Mouse (Mus musculus) neural tube, embryonic 14.5 days (tissue): ENCODE measurements around the gene Kpna2. TPM values are rescaled to one million over a fixed set of nuclear protein-coding genes. Genes with fewer than 3 reads are reported as not detected.
A peak's percentile ranks its signal among the peaks of the same experiment; 100 is the strongest.

ENCODE experiments used
- ATAC-seq: fragments of 200-750 bp; cut with Nextera tagmentation; 2 replicates; pipeline ENCODE4 v1.8.0; 2017; ENCODE audit warnings: low read depth, mild to moderate bottlenecking, moderate TSS enrichment, moderate library complexity
- H3K27ac ChIP-seq: fragments of 300-500 bp; sonication (generic); 2 replicates; pipeline ENCODE4 v1.5.1; 2014; ENCODE audit warnings: low read depth, mild to moderate bottlenecking, control low read depth, low read length, moderate library complexity, mixed read lengths
- H3K27me3 ChIP-seq: fragments of 300-500 bp; sonication (generic); 2 replicates; pipeline ENCODE4 v1.6.1; 2014; ENCODE audit warnings: low read length; ENCODE audit not compliant: control insufficient read depth, insufficient read depth
- H3K36me3 ChIP-seq: fragments of 300-500 bp; sonication (generic); 2 replicates; pipeline ENCODE4 v1.6.1; 2014; ENCODE audit warnings: low read length, mixed read lengths; ENCODE audit not compliant: control insufficient read depth, insufficient read depth
- H3K4me1 ChIP-seq: fragments of 300-500 bp; sonication (generic); 2 replicates; pipeline ENCODE4 v1.6.1; 2014; ENCODE audit warnings: low read length; ENCODE audit not compliant: control insufficient read depth, insufficient read depth
- H3K4me2 ChIP-seq: fragments of 300-500 bp; sonication (generic); 2 replicates; pipeline ENCODE4 v1.6.1; 2014; ENCODE audit warnings: mild to moderate bottlenecking, low read depth, low read length, control low read depth
- H3K4me3 ChIP-seq: fragments of 300-500 bp; sonication (generic); 2 replicates; pipeline ENCODE4 v1.5.1; 2014; ENCODE audit warnings: low read depth, low read length, control low read depth, mixed read lengths
- H3K9ac ChIP-seq: fragments of 300-500 bp; sonication (generic); replicated peaks from 2 replicates; pipeline ENCODE4 v1.6.1; 2014; ENCODE audit warnings: low read depth, mild to moderate bottlenecking, control low read depth, low read length, mixed read lengths
- H3K9me3 ChIP-seq: fragments of 300-500 bp; sonication (generic); 2 replicates; pipeline ENCODE4 v1.6.1; 2016; ENCODE audit warnings: low read length; ENCODE audit not compliant: control insufficient read depth
- WGBS: fragments of 180-500 bp; shearing (Covaris S2); extraction: QIAGEN DNeasy Blood & Tissue Kit; methylation state at CpG from one replicate; pipeline ENCODE4 v1.1.7; 2014; 5-methylcytosine and 5-hydroxymethylcytosine counted together
- polyA plus RNA-seq: library from polyadenylated mRNA; unstranded; fragments of >200 nt; fragmentation: Nextera tagmentation; extraction: Ambion mirVana; gene quantifications from 2 replicates; pipeline ENCODE4 v1.2.1, GENCODE M21; 2014

The Kpna2 gene
- polyA plus RNA-seq: 110 and 128 TPM in 2 replicates

DNA sequence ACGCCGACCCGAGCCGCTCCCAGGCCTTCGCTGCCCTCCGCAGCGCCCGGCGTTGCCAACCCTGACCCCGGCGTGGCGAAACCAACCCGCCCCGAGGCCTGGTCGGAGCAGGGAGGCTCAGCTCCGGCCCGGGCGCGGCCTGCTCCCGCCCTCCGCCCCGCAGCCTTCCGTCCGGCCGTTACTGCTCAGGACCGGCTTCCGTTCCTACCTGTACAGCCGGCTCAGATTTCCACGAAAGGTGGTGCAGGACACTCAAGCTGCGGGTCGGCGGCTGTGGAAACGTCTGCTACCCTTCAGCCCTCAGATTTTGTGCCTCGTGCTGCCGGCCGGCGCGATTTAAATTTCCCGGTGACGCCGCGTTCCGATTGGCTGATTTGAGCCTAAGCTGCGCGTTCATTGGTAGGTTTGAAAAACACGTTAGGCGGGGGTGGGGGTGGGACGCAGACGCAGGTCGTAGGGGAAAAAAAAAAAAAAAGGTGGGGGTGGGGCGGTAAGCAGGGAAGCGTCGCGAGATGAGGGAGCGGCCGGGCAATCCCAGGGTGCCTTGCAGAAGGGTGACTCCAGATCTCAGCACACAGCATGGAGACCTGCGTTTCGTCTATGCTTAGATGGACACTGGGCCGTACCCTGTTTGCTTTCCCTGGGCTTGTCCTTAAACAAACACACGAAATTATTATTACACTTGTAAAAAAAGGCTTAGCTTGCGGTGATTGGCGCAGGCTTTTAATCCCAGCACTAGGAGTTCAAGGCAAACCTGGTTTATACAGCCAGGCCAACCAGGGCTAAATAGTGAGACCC is at the start of gene Kpna2:
TSS of gene Kpna2 (minus strand) at position 391 of the 798 bp plus-strand sequence.
- H3K4me1 ChIP-seq: 0 out of 2 replicates have a peak, but pooled peaks cover 6% of the 10 kb centered on the region
- no peaks in the 10 kb centered on the region for H3K9me3 ChIP-seq

GRCm38 (mm10) chr11:107046766-107047620 is 47.7 kb upstream of the Kpna2 start:
- no peaks in the 10 kb centered on the region for H3K9me3 ChIP-seq
- no peak for ATAC-seq
- H3K27ac ChIP-seq: no peak overlapping the region
- WGBS: 92% methylated on average over 15 of the region's 15 CpGs
- H3K9ac ChIP-seq: no peak overlapping the region
- no peak overlapping the region for H3K4me2 ChIP-seq
- no peaks in the 10 kb centered on the region for H3K4me1 ChIP-seq
- no peak overlapping the region for H3K4me3 ChIP-seq
- peaks cover 33% of the 10 kb centered on the region for H3K36me3 ChIP-seq
- no peaks in the 10 kb centered on the region for H3K27me3 ChIP-seq

More for the DNA sequence above, at the start of gene Kpna2:
- peak within 1 kb of the TSS; percentile 74 for H3K4me2 ChIP-seq
- peak; percentile 94 for ATAC-seq
- H3K36me3 ChIP-seq: peaks cover 11% of the 10 kb centered on the region
- peak within 1 kb of the TSS; percentile 68 for H3K9ac ChIP-seq
- H3K27me3 ChIP-seq: no peaks in the 10 kb centered on the region
- H3K4me3 ChIP-seq: peak within 1 kb of the TSS; percentile 92
- WGBS: under 1% methylated on average over 59 of the region's 62 CpGs
- H3K27ac ChIP-seq: peak within 1 kb of the TSS; percentile 76

- peaks cover 43% of the 10 kb centered on the region for H3K36me3 ChIP-seq
- no peak for ATAC-seq
- no peak overlapping the region for H3K4me2 ChIP-seq
Observed at GRCm38 (mm10) chr11:107045546-107045945, 46.2 kb upstream of the Kpna2 start.

GRCm38 (mm10) chr11:107044321-107044720 is 45.0 kb upstream of the Kpna2 start:
- 58% methylated on average over 5 of the region's 5 CpGs for WGBS
- H3K27ac ChIP-seq: no peak overlapping the region

More at GRCm38 (mm10) chr11:107045546-107045945, 46.2 kb upstream of the Kpna2 start:
- H3K4me1 ChIP-seq: no peaks in the 10 kb centered on the region
- H3K27ac ChIP-seq: no peak overlapping the region
- H3K4me3 ChIP-seq: no peak overlapping the region
- WGBS: over 99% methylated on average over 4 of the region's 4 CpGs
- no peaks in the 10 kb centered on the region for H3K27me3 ChIP-seq
- H3K9me3 ChIP-seq: no peaks in the 10 kb centered on the region
- H3K9ac ChIP-seq: no peak overlapping the region

DNA sequence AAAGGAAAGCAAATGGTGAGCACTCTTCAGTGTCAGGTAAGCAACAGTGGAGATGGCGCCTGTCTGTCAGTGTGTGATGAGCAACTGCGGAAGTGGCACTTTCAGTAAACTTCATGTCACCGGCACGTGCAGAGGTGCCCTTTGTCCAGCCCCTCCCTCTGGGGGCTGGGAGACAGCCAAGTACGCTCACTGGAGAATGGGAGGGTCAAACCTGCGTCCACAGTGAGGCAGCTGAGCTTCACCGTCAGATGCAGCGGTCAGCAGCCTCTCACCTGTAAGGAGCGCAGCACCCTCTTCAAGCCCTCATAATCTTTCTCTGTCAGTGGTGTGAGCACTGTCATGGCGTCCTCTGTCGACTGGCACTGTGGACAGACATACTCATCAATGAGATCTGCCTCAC is 44.0 kb upstream of the Kpna2 start:
- H3K27me3 ChIP-seq: no peaks in the 10 kb centered on the region
- H3K4me3 ChIP-seq: no peak overlapping the region
- no peak for ATAC-seq
- no peaks in the 10 kb centered on the region for H3K9me3 ChIP-seq
- peaks cover 63% of the 10 kb centered on the region for H3K36me3 ChIP-seq
- H3K9ac ChIP-seq: no peak overlapping the region
- H3K27ac ChIP-seq: no peak overlapping the region
- WGBS: 97% methylated on average over 11 of the region's 11 CpGs
- H3K4me1 ChIP-seq: no peaks in the 10 kb centered on the region
- no peak overlapping the region for H3K4me2 ChIP-seq

More at GRCm38 (mm10) chr11:107044321-107044720, 45.0 kb upstream of the Kpna2 start:
- no peaks in the 10 kb centered on the region for H3K9me3 ChIP-seq
- H3K36me3 ChIP-seq: peaks cover 54% of the 10 kb centered on the region
- no peak overlapping the region for H3K9ac ChIP-seq
- H3K4me3 ChIP-seq: no peak overlapping the region
- no peak overlapping the region for H3K4me2 ChIP-seq
- no peak; the same call in 1 of the 2 replicates for ATAC-seq
- H3K4me1 ChIP-seq: no peaks in the 10 kb centered on the region
- H3K27me3 ChIP-seq: no peaks in the 10 kb centered on the region

DNA sequence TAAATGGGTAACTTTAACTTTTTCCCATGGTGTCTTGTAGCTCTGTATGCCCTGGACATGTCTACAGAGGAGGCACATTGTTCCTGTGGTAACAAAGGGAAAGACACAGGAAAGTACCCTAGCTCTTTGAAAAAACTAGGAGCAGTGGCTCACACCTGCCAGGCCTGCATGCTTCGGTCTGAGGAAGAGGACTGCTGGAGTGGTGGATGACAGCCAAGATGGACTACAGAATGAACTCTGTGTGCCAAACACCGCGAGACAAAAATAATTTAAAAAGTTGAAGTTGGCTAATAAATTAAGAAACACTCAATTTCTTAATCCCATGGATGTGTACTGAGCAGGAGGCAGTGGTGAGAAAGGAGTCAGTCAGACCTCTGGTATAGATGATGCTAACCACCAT is 42.1 kb upstream of the Kpna2 start:
- Histone ChIP-seq H3K27ac (no peak overlapping the region), H3K27me3 (no peaks in the 10 kb centered on the region), H3K4me2 (no peak overlapping the region), H3K36me3 (peaks cover 68% of the 10 kb centered on the region), H3K9me3 (no peaks in the 10 kb centered on the region), H3K4me3 (no peak overlapping the region), H3K9ac (no peak overlapping the region), H3K4me1 (no peaks in the 10 kb centered on the region)
- no peak for ATAC-seq
- 93% methylated on average over 3 of the region's 3 CpGs for WGBS

GRCm38 (mm10) chr11:107039417-107039816 is 40.1 kb upstream of the Kpna2 start:
- Histone ChIP-seq H3K4me2 (no peak overlapping the region), H3K4me3 (no peak overlapping the region), H3K36me3 (peaks cover 63% of the 10 kb centered on the region), H3K27ac (no peak overlapping the region), H3K27me3 (no peaks in the 10 kb centered on the region), H3K9ac (no peak overlapping the region), H3K4me1 (no peaks in the 10 kb centered on the region), H3K9me3 (no peaks in the 10 kb centered on the region)
- WGBS: 100% methylated on average over 5 of the region's 5 CpGs
- no peak for ATAC-seq

DNA sequence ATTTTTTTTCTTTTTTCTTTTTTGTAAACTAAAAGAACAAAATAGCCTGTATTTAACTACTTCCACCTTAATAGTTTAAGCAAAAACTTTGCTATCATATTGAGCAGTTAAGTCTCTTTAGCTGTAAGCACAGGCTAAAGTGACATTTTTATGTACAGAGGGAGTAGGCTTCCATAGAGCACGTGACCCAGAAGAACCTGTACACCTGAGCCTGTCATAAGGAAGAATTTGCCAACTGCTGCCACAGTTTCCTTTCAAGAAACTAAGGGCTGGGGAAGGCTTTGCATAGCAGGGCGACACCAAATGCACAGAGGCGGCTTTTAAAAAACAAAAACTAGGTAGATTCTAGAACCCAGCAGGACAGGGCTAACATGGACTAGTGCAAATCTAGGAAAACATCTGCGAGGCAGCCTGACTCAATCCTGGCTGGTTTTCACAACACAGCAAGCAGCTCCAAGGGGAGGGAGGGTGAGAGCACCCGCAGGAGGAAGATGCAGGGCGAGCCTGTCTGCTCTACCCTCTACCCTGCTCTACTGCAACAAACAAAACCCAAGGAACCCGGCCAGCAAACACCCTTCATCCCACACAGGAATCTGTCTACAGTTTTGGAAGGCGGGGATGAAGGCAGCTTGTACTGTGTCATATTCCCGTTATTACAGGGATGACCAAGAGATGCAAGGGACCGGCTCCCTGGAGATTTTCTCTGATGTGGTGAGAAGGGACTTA is 34.9 kb upstream of the Kpna2 start:
- Histone ChIP-seq H3K9ac (no peak overlapping the region), H3K27ac (no peak overlapping the region), H3K4me3 (no peak overlapping the region), H3K36me3 (peaks cover 33% of the 10 kb centered on the region), H3K9me3 (no peaks in the 10 kb centered on the region), H3K4me2 (no peak overlapping the region), H3K27me3 (no peaks in the 10 kb centered on the region), H3K4me1 (no peaks in the 10 kb centered on the region)
- 89% methylated on average over 10 of the region's 10 CpGs for WGBS
- ATAC-seq: no peak
